7 mouse cellular contexts compared by ENCODE assay signal in the genomic region with DNA sequence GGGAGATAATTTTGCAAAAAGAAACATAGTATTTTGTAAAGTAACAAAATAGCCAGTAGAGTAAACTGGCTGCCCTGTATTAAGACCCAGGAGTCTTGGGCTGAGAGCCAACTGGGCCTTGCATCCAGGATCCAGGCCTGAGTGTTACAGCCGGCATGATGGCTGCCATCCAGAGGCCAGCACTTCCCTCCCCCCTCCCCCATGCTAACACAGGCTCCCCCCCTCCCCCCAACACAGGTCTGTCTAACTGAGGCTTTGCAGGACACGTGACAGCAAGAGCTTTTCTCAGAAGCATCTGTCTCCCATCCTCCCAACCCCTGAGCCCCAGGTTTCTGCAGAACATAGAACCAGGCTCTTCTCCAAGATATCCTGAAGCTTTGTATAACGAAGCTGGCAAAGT. TPM values are rescaled to one million over a fixed set of nuclear protein-coding genes. Genes with fewer than 3 reads are reported as not detected.
DNase-seq lines count a peak whose midpoint lies in the region; ATAC-seq and TF ChIP-seq lines count a peak whose summit lies in the region.

No protein-coding gene starts in this region.

- TF ChIP-seq CTCF in CH12.LX (conservative IDR thresholded peaks at IDR 0.05 in 1 of 2, IDR thresholded peaks at IDR 0.05 in 1 of 2; ENCODE audit: low read depth in 2 of 2, low read length in 2 of 2): no peak

- no peaks in the 10 kb centered on the region for H3K9me3 ChIP-seq in CH12.LX (replicated peaks; ENCODE audit: low read length)
- no peaks in the 10 kb centered on the region for H3K9me3 ChIP-seq in embryonic facial prominence, embryonic 10.5 days
- H3K9me3 ChIP-seq in heart, embryonic 15.5 days (replicated peaks): no peaks in the 10 kb centered on the region

- in situ Hi-C loops in CH12.LX (cut with MboI; ENCODE audit: low pct_ligation_motif_present, low pct_unique_long_range_greater_than_20kb, low sequenced_read_pairs): no loop called here

- 0 out of 2 replicates have a peak, but pooled peaks have one; percentile 28 for ATAC-seq in heart, embryonic 15.5 days (replicated peaks; ENCODE audit: insufficient number of reproducible peaks, insufficient read depth, low FRiP score, low read depth)

- peak overlapping the region; percentile 67 for H3K9ac ChIP-seq in CH12.LX (ENCODE audit: insufficient read depth, low read depth)
- H3K9ac ChIP-seq in heart, embryonic 15.5 days: peak overlapping the region; percentile 84

- H3K4me3 ChIP-seq in CH12.LX (replicated peaks in 1 of 3; ENCODE audit: low read depth in 2 of 3, low read length in 2 of 3, poor library complexity in 1 of 3) (peak overlapping the region; percentile 63 to 93 (median 66)), macrophage (ENCODE audit: inconsistent target) (peak overlapping the region; percentile 98)
- peak overlapping the region; percentile 88 for H3K4me3 ChIP-seq in embryonic facial prominence, embryonic 10.5 days
- peak overlapping the region; percentile 69 for H3K4me3 ChIP-seq in heart, embryonic 15.5 days

- H3K27me3 ChIP-seq in CH12.LX (replicated peaks): no peaks in the 10 kb centered on the region
- no peaks in the 10 kb centered on the region for H3K27me3 ChIP-seq in embryonic facial prominence, embryonic 10.5 days (replicated peaks; ENCODE audit: low read depth, poor library complexity, severe bottlenecking)
- no peaks in the 10 kb centered on the region for H3K27me3 ChIP-seq in heart, embryonic 15.5 days

- peak; percentile 76 for DNase-seq in CH12.LX (ENCODE audit: extremely low read depth)
- DNase-seq in Muller cell, postnatal 12 days (ENCODE audit: inconsistent ontology term): peak; percentile 25
- DNase-seq in embryonic facial prominence, embryonic 10.5 days (ENCODE audit: low spot score): peak; percentile 59
- DNase-seq in kidney, postnatal 14 days: peak; percentile 80
- DNase-seq in testis, postnatal 10 days (ENCODE audit: low spot score): peak; percentile 88

- H3K36me3 ChIP-seq in CH12.LX (replicated peaks in 1 of 2; ENCODE audit: control insufficient read depth in 1 of 2, insufficient read depth in 1 of 2, low read length in 1 of 2) (peaks cover 16 to 35% of the 10 kb centered on the region in 2 experiments), macrophage (ENCODE audit: inconsistent target) (peaks cover 11% of the 10 kb centered on the region)
- peaks cover 38% of the 10 kb centered on the region for H3K36me3 ChIP-seq in embryonic facial prominence, embryonic 10.5 days (replicated peaks)
- peaks cover 26% of the 10 kb centered on the region for H3K36me3 ChIP-seq in heart, embryonic 15.5 days

- peak overlapping the region; percentile 47 for H3K4me2 ChIP-seq in CH12.LX (ENCODE audit: insufficient read depth, low read depth, poor library complexity, severe bottlenecking)
- H3K4me2 ChIP-seq in heart, embryonic 15.5 days: peak overlapping the region; percentile 69

- TF ChIP-seq EP300 in CH12.LX (IDR thresholded peaks at IDR 0.05; ENCODE audit: low read length): no peak

- H3K4me1 ChIP-seq in CH12.LX (ENCODE audit: control insufficient read depth in 1 of 2, insufficient read depth in 2 of 2): peaks cover 2 to 30% of the 10 kb centered on the region in 2 experiments; a peak in 2 of 4 replicates
- H3K4me1 ChIP-seq in embryonic facial prominence, embryonic 10.5 days: peaks cover 24% of the 10 kb centered on the region
- peaks cover 31% of the 10 kb centered on the region for H3K4me1 ChIP-seq in heart, embryonic 15.5 days (replicated peaks)

- TF ChIP-seq POLR2A in CH12.LX (IDR thresholded peaks at IDR 0.05; ENCODE audit: low read depth, low read length): no peak

- H3K27ac ChIP-seq in CH12.LX (ENCODE audit: insufficient read depth, low read depth) (no peak overlapping the region), macrophage (peak overlapping the region; percentile 74)
- H3K27ac ChIP-seq in embryonic facial prominence, embryonic 10.5 days (replicated peaks): peak overlapping the region; percentile 87; the same call in 1 of the 2 replicates
- H3K27ac ChIP-seq in heart, embryonic 15.5 days: peak overlapping the region; percentile 89

- H3K79me2 ChIP-seq in CH12.LX (replicated peaks; ENCODE audit: control insufficient read depth, extremely low read depth, insufficient read depth, poor library complexity, severe bottlenecking) (peaks cover 26% of the 10 kb centered on the region), macrophage (ENCODE audit: inconsistent target) (peaks cover 59% of the 10 kb centered on the region)

- dilution Hi-C loops in CH12.LX (cut with MboI; ENCODE audit: extremely low pct_ligation_motif_present, extremely low pct_unique_long_range_greater_than_20kb, low sequenced_read_pairs): no loop called here

- TF ChIP-seq RAD21 in CH12.LX (IDR thresholded peaks at IDR 0.05; ENCODE audit: low read depth, low read length): no peak

- 19% methylated on average over 3 of the region's 3 CpGs for WGBS in embryonic facial prominence, embryonic 10.5 days
- WGBS in heart, embryonic 15.5 days: 8% methylated on average over 3 of the region's 3 CpGs
- WGBS in macrophage (ENCODE audit: missing documents): 100% methylated on average over 1 of the region's 3 CpGs

TF ChIP-seq in CH12.LX, 34 proteins besides CTCF, POLR2A, EP300 and RAD21 (continues in another document):
- TF ChIP-seq ZC3H11A (IDR thresholded peaks at IDR 0.05; ENCODE audit: low read depth, low read length): no peak
- TF ChIP-seq USF2 (conservative IDR thresholded peaks at IDR 0.05; ENCODE audit: low read depth, low read length): peak; percentile 59; the same call in 1 of the 2 replicates
- TF ChIP-seq ZMIZ1 (IDR thresholded peaks at IDR 0.05; ENCODE audit: low read depth, low read length): no peak
- no peak for TF ChIP-seq PAX5 (IDR thresholded peaks at IDR 0.05; ENCODE audit: low read length)
- no peak for TF ChIP-seq UBTF (IDR thresholded peaks at IDR 0.05; ENCODE audit: low read depth, low read length)
- no peak for TF ChIP-seq SIN3A (IDR thresholded peaks at IDR 0.05; ENCODE audit: low read length)
- TF ChIP-seq TCF12 (IDR thresholded peaks at IDR 0.05; ENCODE audit: low read depth, low read length): no peak
- TF ChIP-seq USF1 (IDR thresholded peaks at IDR 0.05; ENCODE audit: low read depth, low read length): peak; percentile 68
- TF ChIP-seq RCOR1 (conservative IDR thresholded peaks at IDR 0.05; ENCODE audit: low read depth, low read length): no peak
- peak; percentile 33; the same call in 1 of the 2 replicates for TF ChIP-seq MAX (IDR thresholded peaks at IDR 0.05; ENCODE audit: low read length)
- no peak for TF ChIP-seq MAFK (IDR thresholded peaks at IDR 0.05; ENCODE audit: insufficient replicate concordance, low read length)
- no peak for TF ChIP-seq JUN (IDR thresholded peaks at IDR 0.05; ENCODE audit: insufficient read depth, low read depth, low read length)
- no peak for TF ChIP-seq ZKSCAN1 (IDR thresholded peaks at IDR 0.05; ENCODE audit: borderline replicate concordance, low read depth, low read length)
- no peak for TF ChIP-seq MEF2A (IDR thresholded peaks at IDR 0.05; ENCODE audit: borderline replicate concordance, low read depth, low read length)
- no peak for TF ChIP-seq NRF1 (IDR thresholded peaks at IDR 0.05; ENCODE audit: low read depth, low read length)
- TF ChIP-seq CHD2 (IDR thresholded peaks at IDR 0.05; ENCODE audit: low read length): peak; percentile 79; the same call in 1 of the 2 replicates
- no peak for TF ChIP-seq TBP (conservative IDR thresholded peaks at IDR 0.05; ENCODE audit: low read depth, low read length)
- no peak for TF ChIP-seq SMC3 (IDR thresholded peaks at IDR 0.05; ENCODE audit: low read depth, low read length)
- TF ChIP-seq NELFE (IDR thresholded peaks at IDR 0.05; ENCODE audit: low read depth, low read length): no peak
- 0 out of 2 replicates have a peak, but pooled peaks have one; percentile 24 for TF ChIP-seq MXI1 (IDR thresholded peaks at IDR 0.05; ENCODE audit: low read depth, low read length)
- no peak for TF ChIP-seq IRF4 (IDR thresholded peaks at IDR 0.05; ENCODE audit: low read depth, low read length)

RNA-seq across cellular contexts. Expression of a gene that starts 1.0 kb away (rescaled TPM):
- total RNA-seq in CH12.LX (2012; rRNA removed) (357 and 409 TPM in 2 replicates), CH12.LX (2014; rRNA removed) (298 and 303 TPM in 2 replicates)
- polyA plus RNA-seq in CH12.LX (2012; ENCODE audit: insufficient read length, low read depth) (272 and 292 TPM in 2 replicates), macrophage (2018) (192 to 199 TPM (median 195 TPM) in 3 replicates)
- 242 and 244 TPM in 2 replicates for polyA plus RNA-seq in embryonic facial prominence, embryonic 10.5 days (2016; fragmentation: Nextera tagmentation; extraction: Ambion mirVana)
- polyA plus RNA-seq in heart, embryonic 15.5 days (2015; fragmentation: Nextera tagmentation; extraction: Ambion mirVana): 512 and 629 TPM in 2 replicates
- 10 to 100 TPM in 16 of 26 experiments, 1 to 10 TPM in 10; 1.2 to 61.4 (median 13.9) TPM for total RNA-seq in macrophage (2018; cell fraction: chromatin; rRNA removed)
- 100 to 1,000 TPM; 107 to 223 (median 149) TPM for total RNA-seq in macrophage (2018; cell fraction: cytosol; rRNA removed)
- 10 to 100 TPM in 25 of 26 experiments, 1 to 10 TPM in 1; 9.7 to 46.9 (median 21.3) TPM for total RNA-seq in macrophage (2018; cell fraction: nucleus; rRNA removed)

RNA-seq across cellular contexts. Expression of a gene that starts 1.1 kb away (rescaled TPM):
- 56.2 and 72.4 TPM in 2 replicates for total RNA-seq in CH12.LX (2012; rRNA removed)
- 48.3 and 49.0 TPM in 2 replicates for total RNA-seq in CH12.LX (2014; rRNA removed)
- 51.4 and 61.7 TPM in 2 replicates for polyA plus RNA-seq in CH12.LX (2012; ENCODE audit: insufficient read length, low read depth)
- 67.7 and 73.5 TPM in 2 replicates for polyA plus RNA-seq in embryonic facial prominence, embryonic 10.5 days (2016; fragmentation: Nextera tagmentation; extraction: Ambion mirVana)
- polyA plus RNA-seq in heart, embryonic 15.5 days (2015; fragmentation: Nextera tagmentation; extraction: Ambion mirVana): 16.7 and 26.0 TPM in 2 replicates
- 10 to 100 TPM; 28.2 to 88.6 (median 42.7) TPM for total RNA-seq in macrophage (2018; cell fraction: chromatin; rRNA removed)
- total RNA-seq in macrophage (2018; cell fraction: cytosol; rRNA removed): 1 to 10 TPM; 2.3 to 7.4 (median 3.9) TPM
- 10 to 100 TPM in 24 of 26 experiments, 1 to 10 TPM in 2; 8.6 to 54.4 (median 20.6) TPM for total RNA-seq in macrophage (2018; cell fraction: nucleus; rRNA removed)
- 4.1 to 9.5 TPM (median 9.2 TPM) in 3 replicates for polyA plus RNA-seq in macrophage (2018)

RNA-seq across cellular contexts. Expression of a gene that starts 43.6 kb away (rescaled TPM):
- total RNA-seq in CH12.LX (2012; rRNA removed): 20.5 TPM in 2 replicates
- total RNA-seq in CH12.LX (2014; rRNA removed): 22.3 and 25.7 TPM in 2 replicates
- 15.1 and 16.7 TPM in 2 replicates for polyA plus RNA-seq in CH12.LX (2012; ENCODE audit: insufficient read length, low read depth)
- 22.9 and 25.1 TPM in 2 replicates for polyA plus RNA-seq in embryonic facial prominence, embryonic 10.5 days (2016; fragmentation: Nextera tagmentation; extraction: Ambion mirVana)
- polyA plus RNA-seq in heart, embryonic 15.5 days (2015; fragmentation: Nextera tagmentation; extraction: Ambion mirVana): 14.0 and 19.9 TPM in 2 replicates
- 10 to 100 TPM; 24.3 to 54.8 (median 37.6) TPM for total RNA-seq in macrophage (2018; cell fraction: chromatin; rRNA removed)
- total RNA-seq in macrophage (2018; cell fraction: cytosol; rRNA removed): 10 to 100 TPM; 10.8 to 14.6 (median 13.4) TPM
- 10 to 100 TPM; 13.8 to 39.7 (median 25.4) TPM for total RNA-seq in macrophage (2018; cell fraction: nucleus; rRNA removed)
- 6.6 to 12.3 TPM (median 11.2 TPM) in 3 replicates for polyA plus RNA-seq in macrophage (2018)

Comparison
In these comparisons a context has a peak if more than half of its experiments do, and no peak if none do; other contexts are left out.
1. DNase-seq: peak in every context shown above with its lines; median percentile 88 in testis, postnatal 10 days; 80 in kidney, postnatal 14 days; 76 in CH12.LX; 59 in embryonic facial prominence, embryonic 10.5 days; 25 in Muller cell, postnatal 12 days.